Mouse (Mus musculus) liver, adult 2 months (tissue): ENCODE results near the gene Rps8.

Source experiments
- CTCF ChIP-seq: fragments of 200-500 bp; IDR thresholded peaks from 2 replicates; pipeline ENCODE4 v1.5.1; 2011; ENCODE audit warnings: low read depth, low read length, control low read depth
- POLR2A ChIP-seq: fragments of 200-500 bp; IDR thresholded peaks from 2 replicates; pipeline ENCODE4 v1.6.1; 2011; ENCODE audit warnings: low read length, control low read depth; ENCODE audit not compliant: insufficient read depth; ENCODE audit errors: extremely low read depth

- TF ChIP-seq POLR2A, result no peak
- 0 out of 2 replicates have a peak, but pooled peaks have one; percentile 0 for TF ChIP-seq CTCF
Observed at GRCm38 (mm10) chr4:117113237-117113636, 42.8 kb downstream of the Rps8 start.
